Mouse (Mus musculus): ENCODE results near the gene Clic6.
A peak's percentile ranks its signal among the peaks of the same experiment; 100 is the strongest.

Clic6 gene

GRCm38 (mm10) chr16:92485436-92485835, at the start of gene Clic6:
Clic6 (plus strand) TSS chr16:92485736.
- no peak for DNase-seq

GRCm38 (mm10) chr16:92439775-92440174, 45.8 kb upstream of the Clic6 start:
- DNase-seq = no peak

- DNase-seq = no peak
These were observed 45.3 kb upstream of the Clic6 start for GRCm38 (mm10) chr16:92440229-92440628.

- no peak for DNase-seq
These were observed 44.3 kb upstream of the Clic6 start for GRCm38 (mm10) chr16:92441203-92441602.

GRCm38 (mm10) chr16:92442150-92442549, 43.4 kb upstream of the Clic6 start:
- DNase-seq = no peak

GRCm38 (mm10) chr16:92442946-92443345, 42.6 kb upstream of the Clic6 start:
- no peak for DNase-seq

- peak; percentile 46 for DNase-seq
These were observed 41.9 kb upstream of the Clic6 start for GRCm38 (mm10) chr16:92443644-92444113.

GRCm38 (mm10) chr16:92445377-92445776, 40.2 kb upstream of the Clic6 start:
- DNase-seq = peak; percentile 61

GRCm38 (mm10) chr16:92449080-92449479, 36.5 kb upstream of the Clic6 start:
- DNase-seq = no peak

- DNase-seq = no peak
These were observed 35.2 kb upstream of the Clic6 start for GRCm38 (mm10) chr16:92450331-92450730.

- no peak for DNase-seq
These were observed 33.9 kb upstream of the Clic6 start for GRCm38 (mm10) chr16:92451516-92452072.

- DNase-seq = no peak
These were observed 32.9 kb upstream of the Clic6 start for GRCm38 (mm10) chr16:92452609-92453008.

- no peak for DNase-seq
These were observed 31.5 kb upstream of the Clic6 start for GRCm38 (mm10) chr16:92454002-92454401.

GRCm38 (mm10) chr16:92454495-92454894, 31.0 kb upstream of the Clic6 start:
- no peak for DNase-seq

- no peak for DNase-seq
These were observed 30.0 kb upstream of the Clic6 start for GRCm38 (mm10) chr16:92455488-92455887.

GRCm38 (mm10) chr16:92455969-92456368, 29.6 kb upstream of the Clic6 start:
- DNase-seq = no peak

GRCm38 (mm10) chr16:92457594-92457993, 27.9 kb upstream of the Clic6 start:
- DNase-seq = peak; percentile 71

GRCm38 (mm10) chr16:92461412-92461811, 24.1 kb upstream of the Clic6 start:
- no peak for DNase-seq

- no peak for DNase-seq
These were observed 21.1 kb upstream of the Clic6 start for GRCm38 (mm10) chr16:92464390-92464972.

GRCm38 (mm10) chr16:92465226-92465625, 20.3 kb upstream of the Clic6 start:
- no peak for DNase-seq

GRCm38 (mm10) chr16:92465642-92466526, 19.7 kb upstream of the Clic6 start:
- DNase-seq = peak; percentile 99

- no peak for DNase-seq
These were observed 18.5 kb upstream of the Clic6 start for GRCm38 (mm10) chr16:92467041-92467440.

- no peak for DNase-seq
These were observed 17.1 kb upstream of the Clic6 start for GRCm38 (mm10) chr16:92468459-92468858.

- no peak for DNase-seq
These were observed 14.8 kb upstream of the Clic6 start, which contains the start of gene Rcan1 for GRCm38 (mm10) chr16:92470706-92471105. Rcan1 (minus strand) TSS chr16:92470867.

All from kidney, adult 9 months (tissue).